Mouse (Mus musculus): Measurements from ENCODE around the gene Plekha1. TPM values are rescaled to one million over a fixed set of nuclear protein-coding genes. Genes with fewer than 3 reads are reported as not detected.

Gene Plekha1
- polyA plus RNA-seq, 1 experiment, result 9.9 TPM

- TF ChIP-seq MAX (IDR thresholded peaks at IDR 0.05), result no peak
- no peak for TF ChIP-seq CTCF (IDR thresholded peaks at IDR 0.05; ENCODE audit: control insufficient read depth, insufficient read depth, insufficient read length)
- no peak for TF ChIP-seq MYOG (IDR thresholded peaks at IDR 0.05; ENCODE audit: control insufficient read depth, extremely low read depth, insufficient read length)
- TF ChIP-seq CEBPB (IDR thresholded peaks at IDR 0.05; ENCODE audit: low read depth), result peak; percentile 100
- peak; percentile 32 for TF ChIP-seq MYOD1 (IDR thresholded peaks at IDR 0.05; ENCODE audit: control insufficient read depth, insufficient read length, low read depth)
- TF ChIP-seq USF1 (IDR thresholded peaks at IDR 0.05; ENCODE audit: low read depth), result no peak
- TF ChIP-seq FOSL1 (IDR thresholded peaks at IDR 0.05; ENCODE audit: insufficient read depth, low read length, poor library complexity, severe bottlenecking), result peak; percentile 34
- H3K36me3 ChIP-seq (ENCODE audit: control insufficient read depth, insufficient read depth), result peaks cover 10% of the 10 kb centered on the region
- no peak overlapping the region for H3K4me3 ChIP-seq (ENCODE audit: insufficient read depth, poor library complexity, severe bottlenecking)
- H3K27me3 ChIP-seq (ENCODE audit: control insufficient read depth, insufficient read depth, insufficient read length), result no peaks in the 10 kb centered on the region
- no peak overlapping the region for H3ac ChIP-seq (ENCODE audit: control insufficient read depth, insufficient read length, low read depth)
- peaks cover 82% of the 10 kb centered on the region for H3K79me2 ChIP-seq (ENCODE audit: control insufficient read depth, insufficient read depth)
- H3K79me3 ChIP-seq (ENCODE audit: low read depth), result peaks cover 46% of the 10 kb centered on the region
Measured at GRCm38 (mm10) chr7:130943280-130943895, 77.8 kb downstream of the Plekha1 start.

- Histone ChIP-seq H3K27me3 (ENCODE audit: control insufficient read depth, insufficient read depth, insufficient read length) (no peaks in the 10 kb centered on the region), H3K79me3 (ENCODE audit: low read depth) (peaks cover 43% of the 10 kb centered on the region), H3K4me3 (ENCODE audit: insufficient read depth, poor library complexity, severe bottlenecking) (no peak overlapping the region), H3K79me2 (ENCODE audit: control insufficient read depth, insufficient read depth) (peaks cover 78% of the 10 kb centered on the region), H3ac (ENCODE audit: control insufficient read depth, insufficient read length, low read depth) (no peak overlapping the region), H3K36me3 (ENCODE audit: control insufficient read depth, insufficient read depth) (peaks cover 6% of the 10 kb centered on the region)
- TF ChIP-seq MYOD1 (IDR thresholded peaks at IDR 0.05; ENCODE audit: control insufficient read depth, insufficient read length, low read depth), result no peak
Measured at GRCm38 (mm10) chr7:130944766-130945475, 79.4 kb downstream of the Plekha1 start.

- peaks cover 6% of the 10 kb centered on the region for H3K36me3 ChIP-seq (ENCODE audit: control insufficient read depth, insufficient read depth)
- H3K4me3 ChIP-seq (ENCODE audit: insufficient read depth, poor library complexity, severe bottlenecking), result no peak overlapping the region
- TF ChIP-seq USF1 (IDR thresholded peaks at IDR 0.05; ENCODE audit: low read depth) (no peak), CTCF (IDR thresholded peaks at IDR 0.05; ENCODE audit: control insufficient read depth, insufficient read depth, insufficient read length) (no peak), CEBPB (IDR thresholded peaks at IDR 0.05; ENCODE audit: low read depth) (no peak), MYOD1 (IDR thresholded peaks at IDR 0.05; ENCODE audit: control insufficient read depth, insufficient read length, low read depth) (no peak), FOSL1 (IDR thresholded peaks at IDR 0.05; ENCODE audit: insufficient read depth, low read length, poor library complexity, severe bottlenecking) (no peak), MAX (IDR thresholded peaks at IDR 0.05) (no peak), MYOG (IDR thresholded peaks at IDR 0.05; ENCODE audit: control insufficient read depth, extremely low read depth, insufficient read length) (no peak)
Measured at GRCm38 (mm10) chr7:130945730-130946129, 80.2 kb downstream of the Plekha1 start.

GRCm38 (mm10) chr7:130946303-130946702 is 80.7 kb downstream of the Plekha1 start:
- H3K36me3 ChIP-seq (ENCODE audit: control insufficient read depth, insufficient read depth), result peaks cover 6% of the 10 kb centered on the region
- no peak overlapping the region for H3ac ChIP-seq (ENCODE audit: control insufficient read depth, insufficient read length, low read depth)
- no peak overlapping the region for H3K4me3 ChIP-seq (ENCODE audit: insufficient read depth, poor library complexity, severe bottlenecking)

More at GRCm38 (mm10) chr7:130945730-130946129, 80.2 kb downstream of the Plekha1 start:
- peaks cover 41% of the 10 kb centered on the region for H3K79me3 ChIP-seq (ENCODE audit: low read depth)
- H3ac ChIP-seq (ENCODE audit: control insufficient read depth, insufficient read length, low read depth), result no peak overlapping the region
- H3K79me2 ChIP-seq (ENCODE audit: control insufficient read depth, insufficient read depth), result peaks cover 76% of the 10 kb centered on the region
- no peaks in the 10 kb centered on the region for H3K27me3 ChIP-seq (ENCODE audit: control insufficient read depth, insufficient read depth, insufficient read length)

DNA sequence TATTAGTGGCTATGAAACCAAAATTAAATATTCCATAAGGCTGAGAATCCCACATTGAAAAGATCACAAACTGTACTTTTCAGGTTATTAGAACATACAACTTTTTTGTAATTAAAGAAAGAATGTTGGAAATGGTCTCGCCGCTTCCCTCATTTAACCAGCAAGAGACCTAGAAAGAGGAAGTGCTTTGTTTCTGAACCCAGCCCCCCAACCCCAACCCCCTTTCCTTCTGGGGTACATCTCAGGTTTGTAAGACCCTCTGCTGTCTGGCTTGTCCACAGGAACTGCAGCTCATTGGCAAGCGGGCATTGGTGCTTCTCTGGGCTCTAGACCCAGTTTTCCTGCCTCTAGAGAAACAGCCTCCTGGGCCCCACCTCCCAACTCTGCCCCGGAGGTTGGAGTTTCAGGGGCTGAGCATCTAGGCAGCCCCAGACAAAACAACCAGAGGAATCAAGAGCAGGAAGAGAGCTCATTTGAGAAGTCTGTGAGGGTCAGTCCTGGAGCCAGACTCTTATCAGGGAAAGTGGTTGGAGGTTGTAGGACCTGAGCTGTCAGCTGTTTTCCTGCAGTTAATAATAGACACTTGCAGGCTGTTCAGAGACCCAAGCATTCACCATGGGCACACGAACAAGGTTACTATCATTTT is 83.1 kb downstream of the Plekha1 start:
- TF ChIP-seq MYOG (IDR thresholded peaks at IDR 0.05; ENCODE audit: control insufficient read depth, extremely low read depth, insufficient read length), result no peak
- peak; percentile 14 for TF ChIP-seq MYOD1 (IDR thresholded peaks at IDR 0.05; ENCODE audit: control insufficient read depth, insufficient read length, low read depth)
- peaks cover 34% of the 10 kb centered on the region for H3K79me3 ChIP-seq (ENCODE audit: low read depth)
- no peak overlapping the region for H3K4me3 ChIP-seq (ENCODE audit: insufficient read depth, poor library complexity, severe bottlenecking)
- peaks cover 16% of the 10 kb centered on the region for H3K36me3 ChIP-seq (ENCODE audit: control insufficient read depth, insufficient read depth)
- no peaks in the 10 kb centered on the region for H3K27me3 ChIP-seq (ENCODE audit: control insufficient read depth, insufficient read depth, insufficient read length)
- peaks cover 77% of the 10 kb centered on the region for H3K79me2 ChIP-seq (ENCODE audit: control insufficient read depth, insufficient read depth)
- H3ac ChIP-seq (ENCODE audit: control insufficient read depth, insufficient read length, low read depth), result no peak overlapping the region

More at GRCm38 (mm10) chr7:130946303-130946702, 80.7 kb downstream of the Plekha1 start:
- Histone ChIP-seq H3K79me3 (ENCODE audit: low read depth) (peaks cover 35% of the 10 kb centered on the region), H3K27me3 (ENCODE audit: control insufficient read depth, insufficient read depth, insufficient read length) (no peaks in the 10 kb centered on the region), H3K79me2 (ENCODE audit: control insufficient read depth, insufficient read depth) (peaks cover 76% of the 10 kb centered on the region)
- peak; percentile 39 for TF ChIP-seq MAX (IDR thresholded peaks at IDR 0.05)
- no peak for TF ChIP-seq MYOG (IDR thresholded peaks at IDR 0.05; ENCODE audit: control insufficient read depth, extremely low read depth, insufficient read length)
- no peak for TF ChIP-seq FOSL1 (IDR thresholded peaks at IDR 0.05; ENCODE audit: insufficient read depth, low read length, poor library complexity, severe bottlenecking)
- TF ChIP-seq CTCF (IDR thresholded peaks at IDR 0.05; ENCODE audit: control insufficient read depth, insufficient read depth, insufficient read length), result no peak
- no peak for TF ChIP-seq USF1 (IDR thresholded peaks at IDR 0.05; ENCODE audit: low read depth)
- TF ChIP-seq CEBPB (IDR thresholded peaks at IDR 0.05; ENCODE audit: low read depth), result peak; percentile 47
- TF ChIP-seq MYOD1 (IDR thresholded peaks at IDR 0.05; ENCODE audit: control insufficient read depth, insufficient read length, low read depth), result peak; percentile 65

All from C2C12 (cell line).